Mouse (Mus musculus) heart, postnatal 0 days (tissue): ENCODE measurements around the gene Tmem243. TPM values are rescaled to one million over a fixed set of nuclear protein-coding genes. Genes with fewer than 3 reads are reported as not detected.
A peak's percentile ranks its signal among the peaks of the same experiment; 100 is the strongest.

Source experiments
- ATAC-seq: fragments of 200-750 bp; cut with Nextera tagmentation; 2 replicates; pipeline ENCODE4 v1.8.0; 2017; ENCODE audit warnings: low read depth, moderate number of reproducible peaks, moderate library complexity; ENCODE audit not compliant: insufficient read depth
- DNase-seq: peaks from one replicate; pipeline ENCODE4 v3.0.0-alpha.2; 2016; ENCODE audit warnings: low spot score
- H3K27ac ChIP-seq: fragments of 300-500 bp; sonication (generic); 2 replicates; pipeline ENCODE4 v1.5.1; 2014; ENCODE audit warnings: low read depth, mild to moderate bottlenecking
- H3K27me3 ChIP-seq: fragments of 300-500 bp; sonication (generic); 2 replicates; pipeline ENCODE4 v1.6.1; 2014; ENCODE audit warnings: low read length, mixed read lengths; ENCODE audit not compliant: control insufficient read depth, insufficient read depth
- H3K36me3 ChIP-seq: fragments of 300-500 bp; sonication (generic); replicated peaks from 2 replicates; pipeline ENCODE4 v1.6.1; 2014; ENCODE audit warnings: low read length, mixed read lengths; ENCODE audit not compliant: control insufficient read depth, insufficient read depth
- H3K4me1 ChIP-seq: fragments of 300-500 bp; sonication (generic); 2 replicates; pipeline ENCODE4 v1.6.1; 2014; ENCODE audit warnings: antibody characterized with exemption; ENCODE audit not compliant: control insufficient read depth, insufficient read depth
- H3K4me2 ChIP-seq: fragments of 300-500 bp; sonication (generic); 2 replicates; pipeline ENCODE4 v1.6.1; 2014; ENCODE audit warnings: low read depth, mild to moderate bottlenecking, low read length, moderate library complexity
- H3K4me3 ChIP-seq: fragments of 300-500 bp; sonication (generic); 2 replicates; pipeline ENCODE4 v1.5.1; 2014; ENCODE audit warnings: low read depth, low read length
- H3K9ac ChIP-seq: fragments of 300-500 bp; sonication (generic); replicated peaks from 2 replicates; pipeline ENCODE4 v1.6.1; 2014; ENCODE audit warnings: low read depth, low read length, mixed read lengths
- H3K9me3 ChIP-seq: fragments of 300-500 bp; sonication (generic); replicated peaks from 2 replicates; pipeline ENCODE4 v1.6.1; 2016; ENCODE audit warnings: low read length; ENCODE audit not compliant: control insufficient read depth
- CTCF ChIP-seq: IDR thresholded peaks from 2 replicates; pipeline ENCODE4 v1.5.1; 2016; ENCODE audit warnings: antibody characterized with exemption, control low read depth, low read depth
- EP300 ChIP-seq: IDR thresholded peaks from 2 replicates; pipeline ENCODE4 v1.6.1; 2016; ENCODE audit warnings: antibody characterized with exemption, low read depth
- WGBS: fragments of 180-500 bp; shearing (Covaris S2); extraction: QIAGEN DNeasy Blood & Tissue Kit; methylation state at CpG from one replicate; pipeline ENCODE4 v1.1.7; 2014; 5-methylcytosine and 5-hydroxymethylcytosine counted together
- polyA plus RNA-seq: library from polyadenylated mRNA; unstranded; fragments of >200 nt; fragmentation: Nextera tagmentation; extraction: Ambion mirVana; gene quantifications from 2 replicates; pipeline ENCODE4 v1.2.1, GENCODE M21; 2015
- total RNA-seq: library from RNA; depleted of rRNA; stranded (reverse); fragments of >200 nt; gene quantifications from 2 replicates; pipeline ENCODE4 v1.2.3, GENCODE M21; 2014; ENCODE audit warnings: low replicate concordance

Tmem243 gene
- total and polyA plus RNA-seq, 2 experiments from 2014 or later: 12.8 to 21.8 TPM

GRCm38 (mm10) chr5:9108490-9108889, 8.0 kb downstream of the Tmem243 start:
- ATAC-seq (no peak), DNase-seq (peak; percentile 1)
- no peak overlapping the region for H3K4me2 ChIP-seq
- H3K9ac ChIP-seq: no peak overlapping the region
- TF ChIP-seq EP300: no peak
- no peak for TF ChIP-seq CTCF
- no peaks in the 10 kb centered on the region for H3K27me3 ChIP-seq
- WGBS: 69% methylated on average over 5 of the region's 5 CpGs
- H3K4me1 ChIP-seq: no peaks in the 10 kb centered on the region
- no peaks in the 10 kb centered on the region for H3K9me3 ChIP-seq
- no peaks in the 10 kb centered on the region for H3K36me3 ChIP-seq
- H3K4me3 ChIP-seq: no peak overlapping the region
- no peak overlapping the region for H3K27ac ChIP-seq

- no peak overlapping the region for H3K27ac ChIP-seq
- no peak for TF ChIP-seq CTCF
- TF ChIP-seq EP300: no peak
- ATAC-seq (no peak), DNase-seq (peak; percentile 1)
- H3K27me3 ChIP-seq: no peaks in the 10 kb centered on the region
- H3K9me3 ChIP-seq: no peaks in the 10 kb centered on the region
- no peak overlapping the region for H3K4me3 ChIP-seq
- no peaks in the 10 kb centered on the region for H3K36me3 ChIP-seq
- no peak overlapping the region for H3K4me2 ChIP-seq
- no peaks in the 10 kb centered on the region for H3K4me1 ChIP-seq
- H3K9ac ChIP-seq: no peak overlapping the region
These were observed 9.1 kb downstream of the Tmem243 start for GRCm38 (mm10) chr5:9109582-9109981.

- Histone ChIP-seq H3K4me2 (no peak overlapping the region), H3K9me3 (no peaks in the 10 kb centered on the region), H3K27ac (no peak overlapping the region), H3K4me3 (no peak overlapping the region), H3K4me1 (no peaks in the 10 kb centered on the region), H3K27me3 (no peaks in the 10 kb centered on the region), H3K36me3 (0 out of 2 replicates have a peak, but pooled peaks cover 4% of the 10 kb centered on the region), H3K9ac (no peak overlapping the region)
- 59% methylated on average over 2 of the region's 2 CpGs for WGBS
- DNase-seq: no peak
- ATAC-seq: no peak
- TF ChIP-seq CTCF: no peak
- TF ChIP-seq EP300: no peak
These were observed 10.8 kb downstream of the Tmem243 start for GRCm38 (mm10) chr5:9111285-9111684.

GRCm38 (mm10) chr5:9111759-9112158, 11.3 kb downstream of the Tmem243 start:
- Histone ChIP-seq H3K27me3 (no peaks in the 10 kb centered on the region), H3K4me3 (no peak overlapping the region), H3K27ac (no peak overlapping the region), H3K4me2 (no peak overlapping the region), H3K9ac (no peak overlapping the region), H3K36me3 (0 out of 2 replicates have a peak, but pooled peaks cover 6% of the 10 kb centered on the region), H3K4me1 (no peaks in the 10 kb centered on the region), H3K9me3 (no peaks in the 10 kb centered on the region)
- TF ChIP-seq EP300 (no peak), CTCF (peak; percentile 86)
- WGBS: 10% methylated on average over 5 of the region's 5 CpGs
- DNase-seq (peak; percentile 61), ATAC-seq (peak; percentile 57)

- no peak overlapping the region for H3K9ac ChIP-seq
- no peak overlapping the region for H3K4me3 ChIP-seq
- ATAC-seq: no peak
- no peaks in the 10 kb centered on the region for H3K9me3 ChIP-seq
- H3K4me2 ChIP-seq: no peak overlapping the region
- no peaks in the 10 kb centered on the region for H3K4me1 ChIP-seq
- no peaks in the 10 kb centered on the region for H3K27me3 ChIP-seq
- peak; percentile 4 for DNase-seq
- no peak overlapping the region for H3K27ac ChIP-seq
- 28% methylated on average over 6 of the region's 6 CpGs for WGBS
- peaks cover 24% of the 10 kb centered on the region for H3K36me3 ChIP-seq
- TF ChIP-seq EP300 (no peak), CTCF (no peak)
These were observed 13.7 kb downstream of the Tmem243 start for GRCm38 (mm10) chr5:9114162-9114561.

- Histone ChIP-seq H3K4me3 (no peak overlapping the region), H3K4me2 (no peak overlapping the region), H3K9me3 (no peaks in the 10 kb centered on the region), H3K27me3 (no peaks in the 10 kb centered on the region), H3K9ac (no peak overlapping the region), H3K36me3 (peaks cover 79% of the 10 kb centered on the region), H3K4me1 (no peaks in the 10 kb centered on the region), H3K27ac (no peak overlapping the region)
- no peak for TF ChIP-seq EP300
- no peak for TF ChIP-seq CTCF
- WGBS: 82% methylated on average over 2 of the region's 2 CpGs
- no peak for ATAC-seq
- no peak for DNase-seq
These were observed 23.7 kb downstream of the Tmem243 start for GRCm38 (mm10) chr5:9124134-9124533.
